Mouse (Mus musculus): Measurements from ENCODE around the gene Ankdd1a.

DNA sequence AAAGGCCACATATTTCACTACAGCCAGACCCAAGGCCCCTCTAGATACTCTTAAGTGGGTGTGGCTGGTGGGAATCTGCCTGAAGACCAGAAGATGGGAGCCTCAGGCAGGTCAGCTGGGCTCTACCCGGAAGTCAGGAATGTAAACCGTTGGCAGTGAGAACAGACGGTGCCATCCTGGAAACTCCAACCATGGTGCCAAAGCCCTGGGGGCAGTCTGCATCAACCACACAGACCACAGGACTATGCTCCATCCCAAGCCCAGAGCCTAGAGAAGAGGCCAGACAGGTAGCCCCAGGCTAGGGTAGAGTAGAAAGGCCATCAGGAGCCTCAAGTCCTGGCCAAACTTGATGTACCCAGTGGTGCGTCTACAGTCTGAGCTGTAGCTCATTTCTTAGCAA, 35.6 kb upstream of the Ankdd1a start:
- TF ChIP-seq HCFC1 (IDR thresholded peaks at IDR 0.05; ENCODE audit: borderline replicate concordance, insufficient read depth, low read length) (no peak), MAFK (IDR thresholded peaks at IDR 0.05; ENCODE audit: insufficient read depth, low read depth, low read length) (no peak), ZC3H11A (IDR thresholded peaks at IDR 0.05; ENCODE audit: borderline replicate concordance, low read depth, low read length) (no peak), ZNF384 (IDR thresholded peaks at IDR 0.05; ENCODE audit: low read depth, low read length) (no peak)

Data from ES-E14 (cell line).